9 mouse cellular contexts compared by ENCODE assay signal in the genomic region with DNA sequence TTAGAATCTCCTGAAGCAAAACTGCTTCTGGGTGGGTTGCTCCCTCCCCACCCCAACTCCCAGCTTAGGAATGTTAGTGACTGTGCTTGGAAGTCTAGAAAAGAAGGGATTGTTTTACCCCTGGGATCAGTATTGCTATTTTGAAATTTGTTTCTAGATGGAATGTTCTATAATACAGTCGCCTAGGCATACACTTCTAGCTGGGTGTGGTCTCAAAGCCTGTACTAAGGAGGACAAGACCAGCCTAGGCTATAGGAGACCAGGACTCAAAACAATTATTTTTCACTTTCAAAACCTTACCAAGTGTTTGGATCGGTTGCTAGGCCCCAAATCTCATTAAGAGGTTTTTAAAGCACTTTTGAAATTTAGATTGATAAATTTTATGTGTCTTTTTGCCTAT. TPM values are rescaled to one million over a fixed set of nuclear protein-coding genes. Genes with fewer than 3 reads are reported as not detected.
DNase-seq lines count a peak whose midpoint lies in the region; ATAC-seq and TF ChIP-seq lines count a peak whose summit lies in the region.
"Had no signal": no experiment of that assay in that cellular context is flagged by ENCODE, and none has a peak within 500 bp of the region (broad histone marks: within the 10 kb centered on the region; RNA-seq: fewer than 3 reads in every experiment).

No protein-coding gene starts in this region.

- no peaks in the 10 kb centered on the region for H3K9me3 ChIP-seq in CH12.LX (replicated peaks; ENCODE audit: low read length)
- H3K9me3 ChIP-seq in forebrain, embryonic 12.5 days, result no peaks in the 10 kb centered on the region
- no peaks in the 10 kb centered on the region for H3K9me3 ChIP-seq in liver, embryonic 13.5 days (replicated peaks)
- H3K9me3 ChIP-seq: megakaryocyte, embryonic 14.5 days had no signal

- 59% methylated on average over 2 of the region's 2 CpGs for WGBS in heart, adult 2 months
- 55% methylated on average over 2 of the region's 2 CpGs for WGBS in forebrain, embryonic 12.5 days
- 60% methylated on average over 2 of the region's 2 CpGs for WGBS in liver, embryonic 13.5 days (ENCODE audit: insufficient replicate concordance)

- no peaks in the 10 kb centered on the region for H3K79me2 ChIP-seq in heart, adult 2 months (replicated peaks; ENCODE audit: control insufficient read depth, insufficient read depth, low read length)
- peaks cover 38% of the 10 kb centered on the region for H3K79me2 ChIP-seq in CH12.LX (replicated peaks; ENCODE audit: control insufficient read depth, extremely low read depth, insufficient read depth, poor library complexity, severe bottlenecking)

- intact Hi-C loops in heart, adult 2 months (cut with DNase I), result loop anchor here (10.0 kb wide), 1 partner anchor 171 kb away; no protein-coding TSS in a partner anchor

- TF ChIP-seq CTCF in heart, adult 2 months (IDR thresholded peaks at IDR 0.05), result no peak
- no peak for TF ChIP-seq CTCF in CH12.LX (conservative IDR thresholded peaks at IDR 0.05 in 1 of 2, IDR thresholded peaks at IDR 0.05 in 1 of 2; ENCODE audit: low read depth in 2 of 2, low read length in 2 of 2)

- H3K4me1 ChIP-seq in heart, adult 2 months (ENCODE audit: control insufficient read depth, insufficient read depth, low read length), result peaks cover 2% of the 10 kb centered on the region
- peaks cover 6 to 34% of the 10 kb centered on the region in 2 experiments for H3K4me1 ChIP-seq in CH12.LX (ENCODE audit: control insufficient read depth in 1 of 2, insufficient read depth in 2 of 2)
- H3K4me1 ChIP-seq in forebrain, embryonic 12.5 days, result peaks cover 28% of the 10 kb centered on the region
- peaks cover 39% of the 10 kb centered on the region for H3K4me1 ChIP-seq in liver, embryonic 13.5 days (replicated peaks)

- ATAC-seq in forebrain, embryonic 12.5 days (ENCODE audit: low FRiP score), result peak; percentile 9; the same call in 1 of the 2 replicates
- peak; percentile 49 for ATAC-seq in liver, embryonic 13.5 days (ENCODE audit: low read depth)
- no peak for ATAC-seq in megakaryocyte-erythroid progenitor cell, adult 5-6 weeks (replicated peaks; ENCODE audit: low FRiP score, low TSS enrichment, poor library complexity, severe bottlenecking)

- peak overlapping the region; percentile 34; the same call in 1 of the 2 replicates for H3K4me2 ChIP-seq in CH12.LX (ENCODE audit: insufficient read depth, low read depth, poor library complexity, severe bottlenecking)
- H3K4me2 ChIP-seq in forebrain, embryonic 12.5 days, result peak overlapping the region; percentile 49
- peak overlapping the region; percentile 67 for H3K4me2 ChIP-seq in liver, embryonic 13.5 days

- no peak overlapping the region; the same call in 1 of the 2 replicates for H3K9ac ChIP-seq in heart, adult 2 months (ENCODE audit: low read depth, low read length)
- H3K9ac ChIP-seq in CH12.LX (ENCODE audit: insufficient read depth, low read depth), result peak overlapping the region; percentile 35; the same call in 1 of the 2 replicates
- H3K9ac ChIP-seq in forebrain, embryonic 12.5 days, result no peak overlapping the region
- H3K9ac ChIP-seq in liver, embryonic 13.5 days, result peak overlapping the region; percentile 70

- TF ChIP-seq POLR2A in heart, adult 2 months (IDR thresholded peaks at IDR 0.05; ENCODE audit: insufficient read depth, low read depth, low read length), result no peak
- TF ChIP-seq POLR2A in CH12.LX (IDR thresholded peaks at IDR 0.05; ENCODE audit: low read depth, low read length), result no peak

- DNase-seq in heart, adult 2 months, result no peak
- DNase-seq in heart, adult 11 months, result no peak
- no peak for DNase-seq in CH12.LX (ENCODE audit: extremely low read depth)
- no peak for DNase-seq in liver, embryonic 13.5 days
- no peak for DNase-seq in urinary bladder, postnatal 36 days (ENCODE audit: low spot score in 2 of 2)
- DNase-seq in thymus, adult 18-20 months, result no peak

- no peak for TF ChIP-seq EP300 in heart, adult 2 months (IDR thresholded peaks at IDR 0.05; ENCODE audit: insufficient read depth, low read depth, low read length)
- TF ChIP-seq EP300 in CH12.LX (IDR thresholded peaks at IDR 0.05; ENCODE audit: low read length), result no peak

- H3K27me3 ChIP-seq in heart, adult 2 months (ENCODE audit: control insufficient read depth, insufficient read depth, low read length), result no peaks in the 10 kb centered on the region
- H3K27me3 ChIP-seq in CH12.LX (replicated peaks), result no peaks in the 10 kb centered on the region
- no peaks in the 10 kb centered on the region for H3K27me3 ChIP-seq in forebrain, embryonic 12.5 days
- no peaks in the 10 kb centered on the region for H3K27me3 ChIP-seq in liver, embryonic 13.5 days

- peak overlapping the region; percentile 52 for H3K27ac ChIP-seq in heart, adult 2 months
- no peak overlapping the region for H3K27ac ChIP-seq in CH12.LX (ENCODE audit: insufficient read depth, low read depth)
- 0 out of 2 replicates have a peak overlapping the region, but pooled peaks have one; percentile 2 for H3K27ac ChIP-seq in forebrain, embryonic 12.5 days
- peak overlapping the region; percentile 85 for H3K27ac ChIP-seq in liver, embryonic 13.5 days

- in situ Hi-C loops in CH12.LX (cut with MboI; ENCODE audit: low pct_ligation_motif_present, low pct_unique_long_range_greater_than_20kb, low sequenced_read_pairs), result no loop called here

- peak overlapping the region; percentile 51 for H3K4me3 ChIP-seq in heart, adult 2 months
- H3K4me3 ChIP-seq in CH12.LX (replicated peaks in 1 of 3; ENCODE audit: low read depth in 2 of 3, low read length in 2 of 3, poor library complexity in 1 of 3), result peak overlapping the region in 2 of 3 experiments; percentile 44 to 100
- H3K4me3 ChIP-seq in forebrain, embryonic 12.5 days (replicated peaks), result peak overlapping the region; percentile 87
- peak overlapping the region; percentile 97 for H3K4me3 ChIP-seq in liver, embryonic 13.5 days (replicated peaks)

- no peak for TF ChIP-seq RAD21 in CH12.LX (IDR thresholded peaks at IDR 0.05; ENCODE audit: low read depth, low read length)

- no peaks in the 10 kb centered on the region for H3K36me3 ChIP-seq in heart, adult 2 months (ENCODE audit: control insufficient read depth, insufficient read depth, low read length)
- H3K36me3 ChIP-seq in CH12.LX (replicated peaks in 1 of 2; ENCODE audit: control insufficient read depth in 1 of 2, insufficient read depth in 1 of 2, low read length in 1 of 2), result peaks cover 8 to 19% of the 10 kb centered on the region in 2 experiments
- H3K36me3 ChIP-seq in forebrain, embryonic 12.5 days (replicated peaks), result peaks cover 7% of the 10 kb centered on the region; the same call in 1 of the 2 replicates
- H3K36me3 ChIP-seq in liver, embryonic 13.5 days, result peaks cover 16% of the 10 kb centered on the region

- dilution Hi-C loops in CH12.LX (cut with MboI; ENCODE audit: extremely low pct_ligation_motif_present, extremely low pct_unique_long_range_greater_than_20kb, low sequenced_read_pairs), result no loop called here

TF ChIP-seq in CH12.LX, 34 proteins besides CTCF, POLR2A, EP300 and RAD21:
- TF ChIP-seq JUND (conservative IDR thresholded peaks at IDR 0.05; ENCODE audit: low read depth, low read length) (no peak), ZNF384 (IDR thresholded peaks at IDR 0.05; ENCODE audit: low read depth, low read length) (no peak), MYC (IDR thresholded peaks at IDR 0.05; ENCODE audit: low read depth, low read length) (no peak), USF2 (conservative IDR thresholded peaks at IDR 0.05; ENCODE audit: low read depth, low read length) (no peak), SIN3A (IDR thresholded peaks at IDR 0.05; ENCODE audit: low read length) (no peak), MAZ (IDR thresholded peaks at IDR 0.05; ENCODE audit: low read depth, low read length) (no peak), NELFE (IDR thresholded peaks at IDR 0.05; ENCODE audit: low read depth, low read length) (no peak), USF1 (IDR thresholded peaks at IDR 0.05; ENCODE audit: low read depth, low read length) (no peak), ELF1 (IDR thresholded peaks at IDR 0.05; ENCODE audit: low read depth, low read length) (no peak)

RNA-seq across cellular contexts. Expression of gene Ect2, which starts 0.6 kb away (rescaled TPM):
- total RNA-seq in heart, adult 2 months (2021), result under 1 TPM; 0.39 to 0.73 TPM
- polyA plus RNA-seq in heart, adult 2 months (2012; rRNA removed), result 0.12 and 0.29 TPM in 2 replicates
- total RNA-seq in CH12.LX (2012; rRNA removed) (29.9 and 31.8 TPM in 2 replicates), CH12.LX (2014; rRNA removed) (38.9 and 50.4 TPM in 2 replicates)
- 32.5 and 36.7 TPM in 2 replicates for polyA plus RNA-seq in CH12.LX (2012; ENCODE audit: insufficient read length, low read depth)
- polyA plus RNA-seq in forebrain, embryonic 12.5 days (2016; fragmentation: Nextera tagmentation; extraction: Ambion mirVana), result 99.1 and 108 TPM in 2 replicates
- polyA plus RNA-seq in liver, embryonic 13.5 days (2015; fragmentation: Nextera tagmentation; extraction: Ambion mirVana), result 34.5 and 47.4 TPM in 2 replicates
- total RNA-seq in megakaryocyte-erythroid progenitor cell, adult 5-6 weeks (2014; fragmentation: Nextera tagmentation), result 40.0 and 42.6 TPM in 2 replicates
- 39.2 and 42.0 TPM in 2 replicates for total RNA-seq in megakaryocyte-erythroid progenitor cell, adult 5-6 weeks (2017)

RNA-seq across cellular contexts. Expression of gene Nceh1, which starts 28.5 kb away (rescaled TPM):
- total RNA-seq in heart, adult 2 months (2021), result 100 to 1,000 TPM; 201 to 233 TPM
- polyA plus RNA-seq in heart, adult 2 months (2012; rRNA removed), result 81.3 and 118 TPM in 2 replicates
- total RNA-seq in CH12.LX (2012; rRNA removed) (8.5 and 9.1 TPM in 2 replicates), CH12.LX (2014; rRNA removed) (11.8 and 12.3 TPM in 2 replicates)
- 8.1 and 9.2 TPM in 2 replicates for polyA plus RNA-seq in CH12.LX (2012; ENCODE audit: insufficient read length, low read depth)
- polyA plus RNA-seq in forebrain, embryonic 12.5 days (2016; fragmentation: Nextera tagmentation; extraction: Ambion mirVana), result 4.1 and 4.4 TPM in 2 replicates
- polyA plus RNA-seq in liver, embryonic 13.5 days (2015; fragmentation: Nextera tagmentation; extraction: Ambion mirVana), result 3.7 and 4.2 TPM in 2 replicates
- 4.3 and 8.4 TPM in 2 replicates for total RNA-seq in megakaryocyte-erythroid progenitor cell, adult 5-6 weeks (2014; fragmentation: Nextera tagmentation)
- 6.4 and 16.3 TPM in 2 replicates for total RNA-seq in megakaryocyte-erythroid progenitor cell, adult 5-6 weeks (2017)

Comparison
In these comparisons a context has a peak if more than half of its experiments do, and no peak if none do; other contexts are left out.
1. H3K9ac ChIP-seq: peak in CH12.LX (single experiment) and liver, embryonic 13.5 days (single experiment); none in heart, adult 2 months (single experiment) and forebrain, embryonic 12.5 days (single experiment).
2. RNA of gene Ect2, which starts 0.6 kb away (polyA plus RNA-seq): 99.1 to 108 TPM in forebrain, embryonic 12.5 days, 32.5 to 36.7 TPM in CH12.LX and 34.5 to 47.4 TPM in liver, embryonic 13.5 days; 0.12 to 0.29 TPM in heart, adult 2 months; every median in the first group is over 10 times any median in the second.
3. Peak in every context shown above with its lines, with median percentiles within 50 percentile points of each other: H3K4me3 ChIP-seq and H3K4me2 ChIP-seq.